Mouse (Mus musculus) layer of hippocampus, postnatal 36 days (tissue): ENCODE results near the gene Tpm4. TPM values are rescaled to one million over a fixed set of nuclear protein-coding genes. Genes with fewer than 3 reads are reported as not detected.

Experiments used
- DNase-seq, 2 experiments: peaks; one replicate each; pipeline ENCODE4 v3.0.0; 2022
- total RNA-seq, 2 experiments: library from RNA; stranded (reverse); gene quantifications; 2 replicates each; pipeline ENCODE4 v1.2.3; 2021

Gene Tpm4
- total RNA-seq, 2 experiments from 2014 or later = 22.3 to 27.6 TPM

DNA sequence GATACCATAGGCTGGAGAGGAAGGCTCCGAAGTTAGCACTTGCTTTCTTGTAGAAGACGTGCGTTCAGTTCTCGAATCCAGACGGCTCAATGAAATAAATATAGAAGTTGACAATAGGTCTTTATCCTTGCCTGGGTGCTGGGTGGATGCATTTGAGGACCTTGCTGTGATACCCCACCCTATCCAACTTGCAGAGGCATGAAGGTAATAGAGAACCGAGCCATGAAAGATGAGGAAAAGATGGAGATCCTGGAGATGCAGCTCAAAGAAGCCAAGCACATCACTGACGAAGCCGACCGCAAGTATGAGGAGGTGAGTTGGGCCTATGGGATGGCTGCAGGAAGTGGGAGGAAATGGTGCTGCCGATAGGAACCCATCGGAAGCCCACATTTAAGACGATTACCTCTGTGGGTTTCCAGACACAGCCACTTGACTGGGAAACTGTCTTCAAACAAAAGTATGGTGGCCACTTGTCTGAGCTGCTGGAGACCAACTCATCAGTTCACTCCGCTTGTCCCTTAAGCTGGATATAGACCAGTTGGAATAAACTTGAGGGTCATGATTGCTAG lies 8.6 kb downstream of the Tpm4 start:
- no peak for DNase-seq

- DNase-seq = no peak
Observed at GRCm38 (mm10) chr8:72144345-72144975, 9.7 kb downstream of the Tpm4 start.

DNA sequence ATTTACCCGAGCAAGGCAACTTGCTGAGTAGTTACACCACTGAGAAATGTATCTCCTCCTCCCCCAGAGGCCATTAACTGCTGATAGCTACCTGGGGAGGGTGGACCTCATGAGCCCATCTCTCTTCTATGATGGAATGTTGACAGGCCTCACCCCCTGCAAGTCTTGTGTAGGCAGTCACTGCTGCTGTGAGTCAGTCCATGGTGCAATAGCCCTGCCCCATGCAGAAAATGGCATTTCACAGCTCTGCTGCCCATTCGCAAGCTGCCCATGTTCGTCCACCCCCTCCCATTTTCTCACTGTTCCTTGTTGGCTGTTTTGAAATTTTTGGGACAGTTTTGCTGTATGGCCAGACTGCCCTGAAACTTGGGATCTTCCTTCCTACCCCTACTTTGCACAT lies 10.7 kb downstream of the Tpm4 start:
- no peak for DNase-seq

- no peak for DNase-seq
Observed at GRCm38 (mm10) chr8:72146056-72146455, 11.3 kb downstream of the Tpm4 start.

- no peak for DNase-seq
Observed at GRCm38 (mm10) chr8:72146556-72146955, 11.8 kb downstream of the Tpm4 start.

DNA sequence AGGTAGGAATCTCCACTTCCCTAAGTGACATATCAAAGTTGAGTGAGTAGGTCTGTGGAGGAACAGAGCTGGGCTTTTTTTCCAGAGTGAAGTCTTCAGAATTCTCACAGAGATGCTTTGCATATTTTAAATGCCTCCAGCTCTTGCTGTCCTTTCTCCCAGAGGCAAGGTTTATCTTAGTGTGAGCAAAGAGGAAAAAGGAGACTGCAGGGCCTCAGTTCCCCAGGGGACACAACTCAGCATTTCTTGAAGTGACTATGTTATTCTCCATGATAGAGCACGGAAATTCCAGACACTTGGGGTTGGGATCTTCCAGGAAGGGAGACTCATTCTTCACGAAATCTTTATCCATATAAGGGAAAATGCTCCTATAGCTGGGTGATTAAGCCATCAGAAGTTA lies 12.5 kb downstream of the Tpm4 start:
- no peak for DNase-seq

DNA sequence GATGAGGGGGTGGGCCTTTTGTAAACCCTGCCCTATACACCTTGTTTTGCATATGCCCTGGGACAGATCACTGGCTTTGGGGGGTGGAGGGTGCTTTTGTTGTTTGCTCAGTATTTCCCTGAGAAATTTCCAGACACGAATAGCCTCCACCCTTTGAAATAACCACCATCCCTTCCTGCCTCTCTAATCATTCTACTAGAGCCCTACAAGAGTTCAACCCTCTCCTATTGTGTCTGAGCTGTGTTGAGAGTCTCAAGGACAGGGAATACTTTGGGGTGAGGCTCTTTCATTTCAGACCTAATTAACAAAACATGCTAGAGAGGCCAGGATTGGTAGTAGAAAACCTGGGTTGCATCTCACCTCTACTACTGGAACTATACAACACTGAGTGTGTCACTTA lies 14.3 kb downstream of the Tpm4 start:
- no peak for DNase-seq

- no peak for DNase-seq
Observed at GRCm38 (mm10) chr8:72151418-72152078, 16.8 kb downstream of the Tpm4 start.

DNA sequence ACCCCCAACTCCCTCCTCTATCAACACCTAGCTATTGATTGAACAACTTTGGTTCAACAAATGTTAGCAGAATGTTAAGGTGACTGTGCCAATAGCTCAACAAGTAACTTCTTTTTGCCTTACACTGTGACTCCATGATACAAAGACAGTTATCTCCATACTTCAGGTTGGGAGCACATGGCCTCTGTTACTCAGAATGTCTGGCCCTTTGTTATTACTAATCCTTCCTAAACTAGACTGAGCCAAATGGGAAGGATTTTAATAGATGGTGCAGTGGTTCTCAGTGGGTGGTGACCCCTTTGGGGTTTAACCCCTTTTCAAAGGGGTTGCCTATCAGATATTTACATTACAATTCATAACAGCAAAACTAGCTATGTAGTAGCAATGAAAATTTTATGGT lies 18.6 kb downstream of the Tpm4 start:
- DNase-seq = no peak

DNA sequence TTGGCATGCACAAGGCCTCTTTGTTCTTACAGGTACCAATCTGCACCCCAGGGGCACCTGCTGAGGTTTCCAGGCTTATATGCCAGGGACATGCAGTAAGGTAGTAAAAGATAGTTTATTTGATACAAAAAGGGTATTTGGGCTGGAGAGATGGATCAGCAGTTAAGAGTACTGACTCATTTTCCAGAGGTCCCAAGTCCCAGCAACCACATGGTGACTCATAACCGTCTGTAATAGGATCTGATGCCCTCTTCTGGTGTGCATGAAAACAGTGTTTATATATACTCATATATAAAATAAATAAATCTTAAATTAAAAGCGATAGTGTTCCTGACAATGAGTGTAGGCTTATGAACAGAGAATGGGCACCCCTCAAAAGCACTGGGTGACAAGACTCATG lies 23.3 kb downstream of the Tpm4 start:
- no peak for DNase-seq

GRCm38 (mm10) chr8:72158726-72159125 lies 24.0 kb downstream of the Tpm4 start:
- no peak for DNase-seq

- DNase-seq = no peak
Observed at GRCm38 (mm10) chr8:72160007-72160406, 25.2 kb downstream of the Tpm4 start.

GRCm38 (mm10) chr8:72160707-72161697 lies 26.2 kb downstream of the Tpm4 start, which contains the start of gene Rab8a:
TSS of gene Rab8a (plus strand) at chr8:72161200.
- peak; percentile 100 for DNase-seq

- no peak for DNase-seq
Observed at GRCm38 (mm10) chr8:72162821-72163220, 28.0 kb downstream of the Tpm4 start.

- no peak for DNase-seq
Observed at GRCm38 (mm10) chr8:72169098-72169668, 34.4 kb downstream of the Tpm4 start.

DNA sequence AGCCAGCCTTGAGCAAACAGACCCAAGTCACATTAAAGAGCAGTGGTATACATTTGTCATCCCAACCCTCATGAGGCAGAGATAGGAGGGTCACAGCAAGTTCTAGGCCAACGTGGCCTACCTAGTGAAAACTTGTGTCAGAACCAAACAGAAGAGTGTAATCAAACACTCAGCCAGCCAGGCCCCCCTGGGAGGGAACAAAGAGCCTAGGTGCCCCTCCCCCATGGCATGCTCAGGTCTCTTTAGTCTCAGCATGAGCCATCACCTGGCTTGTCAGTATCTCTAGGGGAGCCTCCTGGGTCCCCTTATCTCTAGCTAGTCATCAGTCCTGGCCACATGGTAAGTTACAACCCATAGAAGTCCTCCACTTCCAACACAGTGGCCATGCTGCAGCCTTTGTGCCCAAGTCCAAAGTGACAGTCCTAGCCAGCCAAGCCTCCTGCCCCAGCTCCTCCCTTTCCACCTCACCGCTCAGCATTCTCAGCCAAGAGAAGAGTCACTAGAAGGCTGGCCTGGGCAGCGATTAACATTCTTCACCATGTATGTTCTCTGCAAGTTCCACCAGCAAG lies 35.0 kb downstream of the Tpm4 start:
- DNase-seq = no peak

DNA sequence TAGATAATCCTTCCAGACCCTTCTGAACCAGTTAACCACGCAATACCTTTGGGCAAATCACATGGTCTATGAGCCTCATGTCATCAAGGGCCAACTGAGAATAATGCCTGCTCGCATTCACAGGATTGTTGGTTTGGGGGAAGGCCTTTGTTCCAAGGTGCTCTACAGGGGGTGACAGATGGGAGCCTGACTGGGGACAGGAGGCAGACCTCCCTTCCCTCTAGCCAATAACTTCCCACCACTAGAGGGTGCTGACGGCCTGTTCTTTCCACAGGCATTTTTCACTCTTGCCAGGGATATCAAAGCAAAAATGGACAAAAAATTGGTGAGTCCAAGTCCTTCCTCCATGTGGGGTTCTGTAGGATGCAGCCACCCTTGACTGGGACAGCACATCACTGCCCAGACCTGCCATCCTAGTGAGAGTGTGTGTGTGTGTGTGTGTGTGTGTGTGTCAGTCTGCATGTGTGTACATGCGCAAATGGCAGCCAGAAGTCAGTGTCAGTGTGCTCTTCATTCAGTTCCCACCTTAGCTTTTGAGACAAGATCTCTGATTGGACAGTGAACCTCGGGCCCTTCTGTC lies 42.7 kb downstream of the Tpm4 start:
- DNase-seq = peak; percentile 67 to 75

DNA sequence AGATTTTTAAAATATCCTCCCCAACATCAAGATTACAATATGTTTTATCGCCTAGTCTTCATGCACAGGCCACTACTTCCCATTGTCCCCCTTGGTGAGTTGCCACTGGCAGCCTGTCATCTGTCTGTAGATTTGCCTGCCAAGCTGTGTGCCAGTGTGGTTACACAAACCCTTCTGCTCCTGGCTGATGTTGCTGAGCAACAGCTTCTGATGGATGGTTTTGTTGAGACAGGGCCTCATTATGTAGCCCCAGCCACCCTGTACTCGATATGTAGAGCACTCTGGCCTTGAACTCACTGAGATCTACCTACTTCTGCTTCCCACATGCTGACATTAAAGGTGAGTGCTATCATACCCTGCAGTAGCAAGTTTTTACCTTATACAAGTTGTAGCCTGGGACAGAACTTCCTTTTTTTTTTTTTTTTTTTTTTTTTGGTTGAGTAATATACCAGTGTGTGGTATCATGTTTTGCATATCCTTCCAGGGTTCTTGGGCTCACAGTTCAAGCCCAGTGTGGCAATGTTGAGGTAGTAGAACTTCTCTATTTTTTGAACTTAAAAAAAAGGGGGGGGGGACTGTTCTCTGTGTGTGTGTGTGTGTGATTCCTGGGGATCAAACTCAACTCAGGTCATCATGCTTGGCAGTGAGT lies 48.9 kb downstream of the Tpm4 start:
- peak; percentile 22 to 35 for DNase-seq

DNA sequence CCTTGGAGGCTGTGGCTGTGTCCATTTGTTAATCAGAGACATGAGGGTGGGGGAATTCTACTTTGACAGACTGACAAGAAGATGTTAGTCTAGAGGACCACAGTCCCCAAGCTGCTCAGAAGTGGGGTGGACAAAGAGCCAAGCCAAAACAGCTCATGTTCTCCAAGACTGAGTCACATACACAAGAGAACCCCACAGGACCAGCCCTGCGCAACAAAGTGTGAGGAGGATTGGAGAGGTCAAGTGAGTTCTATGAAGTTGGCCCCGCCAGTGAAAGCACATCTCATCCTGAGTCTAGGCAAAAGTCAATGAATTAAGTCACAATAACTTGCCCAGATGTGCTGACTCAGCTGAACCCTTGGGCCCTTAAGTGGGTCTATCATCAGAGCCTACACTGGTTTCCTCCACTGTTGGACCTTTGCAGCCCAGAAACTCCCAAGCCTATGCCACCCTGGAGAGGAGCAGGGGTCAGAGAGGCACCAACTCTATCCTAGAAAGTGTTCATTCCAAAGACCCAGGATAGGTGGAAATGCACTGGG lies 53.1 kb downstream of the Tpm4 start:
- DNase-seq = no peak

- no peak for DNase-seq
Observed at GRCm38 (mm10) chr8:72189417-72190214, 54.8 kb downstream of the Tpm4 start, which contains the start of gene Hsh2d. TSS of gene Hsh2d (plus strand) at chr8:72189638.
